Mouse (Mus musculus) hindbrain, embryonic 15.5 days (tissue): Measurements from ENCODE around the gene 4921524J17Rik. TPM values are rescaled to one million over a fixed set of nuclear protein-coding genes. Genes with fewer than 3 reads are reported as not detected.

Experiments
- ATAC-seq: fragments of 200-750 bp; cut with Nextera tagmentation; 2 replicates; pipeline ENCODE4 v1.8.0; 2017; ENCODE audit warnings: low read depth, moderate number of reproducible peaks, moderate TSS enrichment; ENCODE audit not compliant: low FRiP score
- H3K27ac ChIP-seq: fragments of 300-500 bp; sonication (generic); replicated peaks from 2 replicates; pipeline ENCODE4 v1.5.1; 2015; ENCODE audit warnings: mild to moderate bottlenecking, inconsistent platforms
- H3K27me3 ChIP-seq: fragments of 300-500 bp; sonication (generic); 2 replicates; pipeline ENCODE4 v1.6.1; 2015; ENCODE audit warnings: control low read depth, inconsistent platforms
- H3K36me3 ChIP-seq: fragments of 300-500 bp; sonication (generic); 2 replicates; pipeline ENCODE4 v1.6.1; 2015; ENCODE audit warnings: control low read depth, inconsistent platforms
- H3K4me1 ChIP-seq: fragments of 300-500 bp; sonication (generic); replicated peaks from 2 replicates; pipeline ENCODE4 v1.6.1; 2015; ENCODE audit warnings: control low read depth, inconsistent platforms
- H3K4me2 ChIP-seq: fragments of 300-500 bp; sonication (generic); 2 replicates; pipeline ENCODE4 v1.6.1; 2015; ENCODE audit warnings: moderate library complexity, mild to moderate bottlenecking, inconsistent platforms
- H3K4me3 ChIP-seq: fragments of 300-500 bp; sonication (generic); 2 replicates; pipeline ENCODE4 v1.5.1; 2015; ENCODE audit warnings: mild to moderate bottlenecking, inconsistent platforms
- H3K9ac ChIP-seq: fragments of 300-500 bp; sonication (generic); 2 replicates; pipeline ENCODE4 v1.6.1; 2015; ENCODE audit warnings: inconsistent platforms
- H3K9me3 ChIP-seq: fragments of 300-500 bp; sonication (generic); 2 replicates; pipeline ENCODE4 v1.6.1; 2016; ENCODE audit warnings: control low read depth, inconsistent platforms
- WGBS: fragments of 180-500 bp; shearing (Covaris S2); methylation state at CpG from one replicate; pipeline ENCODE4 v1.1.7; 2015; 5-methylcytosine and 5-hydroxymethylcytosine counted together
- polyA plus RNA-seq: library from polyadenylated mRNA; unstranded; fragments of >200 nt; fragmentation: Nextera tagmentation; extraction: Ambion mirVana; gene quantifications from 2 replicates; pipeline ENCODE4 v1.2.1, GENCODE M21; 2015

4921524J17Rik gene
- polyA plus RNA-seq, 1 experiment from 2014 or later: 38.1 TPM

DNA sequence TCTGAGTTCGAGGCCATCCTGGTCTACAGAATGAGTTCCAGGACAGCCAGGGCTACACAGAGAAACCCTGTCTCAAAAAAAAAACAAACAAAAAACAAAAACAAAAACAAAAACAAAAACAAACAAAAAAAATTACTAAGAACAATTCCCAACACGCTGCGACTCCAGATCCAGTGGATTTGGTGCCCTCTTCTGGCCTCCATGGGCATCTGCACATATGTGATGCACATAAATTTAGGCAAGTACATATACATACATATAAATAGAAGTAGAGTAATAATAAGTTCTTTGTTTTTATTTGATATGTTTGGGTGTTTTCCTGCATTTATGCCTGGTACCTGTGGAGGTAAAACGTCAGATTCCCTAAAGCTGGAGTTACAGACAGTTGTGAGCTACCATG is 34.1 kb downstream of the 4921524J17Rik start:
- Histone ChIP-seq H3K27ac (no peak overlapping the region), H3K27me3 (no peaks in the 10 kb centered on the region), H3K4me3 (no peak overlapping the region), H3K4me1 (no peaks in the 10 kb centered on the region), H3K4me2 (no peak overlapping the region), H3K9ac (no peak overlapping the region), H3K9me3 (no peaks in the 10 kb centered on the region), H3K36me3 (no peaks in the 10 kb centered on the region)
- ATAC-seq: no peak
- 93% methylated on average over 4 of the region's 4 CpGs for WGBS

DNA sequence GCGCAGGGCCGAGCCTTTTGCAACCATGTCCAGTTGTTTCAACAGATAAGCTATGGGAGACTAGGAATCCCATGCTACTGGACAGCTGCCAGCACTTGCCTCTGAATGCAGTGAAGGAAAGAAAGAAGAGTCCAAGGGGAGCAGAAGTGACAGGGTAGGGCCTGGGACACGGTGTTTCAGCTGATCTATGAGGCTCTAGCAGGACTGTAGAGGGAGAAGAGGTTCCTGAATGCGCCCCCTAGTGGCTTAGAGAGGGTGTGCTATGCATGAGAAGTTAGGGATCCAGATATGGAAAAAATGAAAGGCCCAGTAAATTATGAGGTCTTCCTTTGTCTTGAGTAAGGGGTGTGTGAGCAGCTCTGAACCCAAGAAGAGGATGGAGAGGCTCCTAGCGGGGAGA is 35.1 kb downstream of the 4921524J17Rik start:
- no peak for ATAC-seq
- H3K4me3 ChIP-seq: no peak overlapping the region
- 49% methylated on average over 5 of the region's 5 CpGs for WGBS

DNA sequence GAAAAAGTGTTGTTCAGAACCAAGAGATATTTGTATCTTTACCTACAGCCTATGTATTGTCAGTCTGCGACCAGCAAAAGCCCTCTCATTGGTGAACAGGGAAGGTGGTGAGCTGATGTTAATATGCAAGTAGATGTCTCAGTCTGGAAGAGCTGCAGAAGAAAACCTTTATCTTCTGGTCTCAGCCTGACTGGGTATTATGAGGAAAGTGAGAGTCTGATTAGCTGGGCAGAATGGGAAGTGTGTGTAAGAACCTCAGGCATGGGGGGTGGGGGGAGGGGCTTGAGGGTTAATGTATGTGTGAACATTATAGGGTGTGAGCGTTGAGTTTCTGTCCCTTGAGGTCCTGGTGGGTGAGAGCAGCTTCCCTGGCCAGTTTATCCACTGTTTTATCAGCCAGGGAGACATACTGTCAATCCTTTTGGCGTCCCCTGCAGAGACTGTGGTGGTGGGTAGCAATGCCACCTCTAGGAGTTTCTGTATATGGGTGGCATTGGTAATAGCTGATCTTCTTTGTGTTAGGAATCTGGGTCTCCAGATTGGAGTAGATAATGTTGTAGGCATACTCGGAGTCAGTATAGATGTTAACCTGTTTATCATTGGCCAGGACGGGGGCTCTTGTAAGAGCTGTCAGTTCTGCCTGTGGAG is 36.1 kb downstream of the 4921524J17Rik start:
- H3K27me3 ChIP-seq: no peaks in the 10 kb centered on the region
- no peak for ATAC-seq
- no peak overlapping the region for H3K4me2 ChIP-seq
- no peak overlapping the region for H3K27ac ChIP-seq
- 88% methylated on average over 5 of the region's 5 CpGs for WGBS
- no peaks in the 10 kb centered on the region for H3K4me1 ChIP-seq
- H3K36me3 ChIP-seq: no peaks in the 10 kb centered on the region
- no peaks in the 10 kb centered on the region for H3K9me3 ChIP-seq
- H3K9ac ChIP-seq: no peak overlapping the region
- no peak overlapping the region for H3K4me3 ChIP-seq

More for the DNA sequence above, 35.1 kb downstream of the 4921524J17Rik start:
- no peaks in the 10 kb centered on the region for H3K9me3 ChIP-seq
- no peak overlapping the region for H3K27ac ChIP-seq
- no peaks in the 10 kb centered on the region for H3K36me3 ChIP-seq
- H3K9ac ChIP-seq: no peak overlapping the region
- no peaks in the 10 kb centered on the region for H3K27me3 ChIP-seq
- no peaks in the 10 kb centered on the region for H3K4me1 ChIP-seq
- no peak overlapping the region for H3K4me2 ChIP-seq

DNA sequence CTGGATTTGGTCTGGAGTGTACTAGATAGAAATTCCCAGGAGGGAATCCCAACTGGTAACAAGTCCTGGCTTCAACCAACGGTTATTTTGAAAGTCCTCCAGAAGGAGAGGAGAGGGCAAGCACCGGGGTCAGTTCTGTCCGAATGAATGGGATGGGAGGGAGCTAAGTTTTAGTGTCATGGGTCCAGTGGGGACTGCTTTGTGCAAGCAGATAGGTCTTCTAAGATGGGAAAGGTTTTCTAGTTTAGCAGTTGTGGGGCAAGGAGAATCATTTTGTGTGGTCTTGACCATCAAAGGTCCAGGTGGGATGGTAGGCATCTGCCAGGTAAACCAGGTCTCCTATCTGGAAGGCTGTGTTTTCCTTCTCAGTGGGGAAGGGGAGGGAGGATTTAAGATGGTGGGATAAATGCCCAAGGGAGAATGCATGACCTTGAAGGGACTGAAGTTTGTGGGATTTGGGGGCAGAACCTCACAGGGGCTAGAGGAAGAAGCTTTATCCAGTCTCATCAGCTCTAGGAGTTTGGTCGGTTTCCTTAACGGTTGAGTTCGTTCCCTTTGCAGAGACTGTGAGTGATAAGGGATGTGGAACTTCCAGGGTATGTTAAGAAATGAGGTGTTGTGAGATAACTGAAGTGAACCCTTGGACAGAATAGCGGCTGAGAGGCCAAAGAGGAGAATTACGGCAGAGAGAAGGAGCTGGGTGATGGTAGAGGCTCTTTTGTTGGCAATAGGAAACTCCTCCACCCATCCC is 36.8 kb downstream of the 4921524J17Rik start:
- no peak overlapping the region for H3K9ac ChIP-seq
- no peak overlapping the region for H3K4me2 ChIP-seq
- no peak overlapping the region for H3K27ac ChIP-seq
- no peaks in the 10 kb centered on the region for H3K4me1 ChIP-seq
- no peak for ATAC-seq
- H3K9me3 ChIP-seq: no peaks in the 10 kb centered on the region
- H3K27me3 ChIP-seq: no peaks in the 10 kb centered on the region
- no peak overlapping the region for H3K4me3 ChIP-seq
- WGBS: 91% methylated on average over 8 of the region's 8 CpGs
- no peaks in the 10 kb centered on the region for H3K36me3 ChIP-seq

DNA sequence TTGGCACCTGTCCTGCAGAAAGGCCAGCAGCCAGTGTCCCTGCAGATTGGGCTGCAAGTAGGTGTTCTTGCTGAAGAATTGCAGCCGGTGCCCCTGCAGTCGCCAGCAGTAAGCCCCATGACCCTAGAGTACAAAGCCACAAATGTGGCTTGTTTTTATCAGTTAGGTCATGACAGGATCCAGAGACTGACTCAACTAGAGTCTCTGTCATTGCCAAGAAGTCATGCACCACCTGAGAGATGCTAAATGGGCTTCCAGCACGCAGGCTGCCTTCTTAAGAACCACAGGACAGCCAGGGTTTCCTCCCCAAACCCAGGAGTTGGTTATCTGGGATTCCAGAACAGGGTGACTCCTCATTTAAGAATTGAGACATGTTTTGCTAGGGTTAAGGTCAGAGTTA is 37.6 kb downstream of the 4921524J17Rik start:
- Histone ChIP-seq H3K27me3 (no peaks in the 10 kb centered on the region), H3K9me3 (no peaks in the 10 kb centered on the region), H3K27ac (no peak overlapping the region), H3K4me1 (no peaks in the 10 kb centered on the region), H3K9ac (no peak overlapping the region), H3K36me3 (no peaks in the 10 kb centered on the region), H3K4me3 (no peak overlapping the region), H3K4me2 (no peak overlapping the region)
- ATAC-seq: no peak
- WGBS: 90% methylated on average over 3 of the region's 3 CpGs

DNA sequence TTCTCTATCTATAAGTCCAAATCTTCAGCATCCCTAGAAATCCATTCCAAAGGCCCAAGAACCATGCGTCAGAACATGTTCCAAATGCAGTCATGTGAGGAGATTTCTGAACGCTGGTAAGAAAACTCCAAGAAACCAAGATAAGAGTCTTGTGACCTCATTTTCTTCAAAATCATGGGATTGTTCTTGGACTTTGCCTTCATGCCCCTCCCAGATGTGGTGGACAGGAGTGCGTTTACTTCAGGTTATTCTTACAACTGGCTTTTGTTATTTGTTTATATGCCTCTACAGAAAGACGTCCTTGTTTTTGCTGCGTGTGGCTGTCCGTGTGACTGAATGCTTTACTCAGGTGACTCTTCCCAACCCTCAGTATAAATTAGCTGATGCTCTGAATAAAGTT is 39.4 kb downstream of the 4921524J17Rik start:
- no peak overlapping the region for H3K9ac ChIP-seq
- no peak overlapping the region for H3K4me2 ChIP-seq
- H3K9me3 ChIP-seq: no peaks in the 10 kb centered on the region
- no peak overlapping the region for H3K4me3 ChIP-seq
- H3K27ac ChIP-seq: no peak overlapping the region
- H3K4me1 ChIP-seq: no peaks in the 10 kb centered on the region
- H3K36me3 ChIP-seq: no peaks in the 10 kb centered on the region
- no peak for ATAC-seq
- H3K27me3 ChIP-seq: no peaks in the 10 kb centered on the region
- WGBS: 94% methylated on average over 6 of the region's 6 CpGs

DNA sequence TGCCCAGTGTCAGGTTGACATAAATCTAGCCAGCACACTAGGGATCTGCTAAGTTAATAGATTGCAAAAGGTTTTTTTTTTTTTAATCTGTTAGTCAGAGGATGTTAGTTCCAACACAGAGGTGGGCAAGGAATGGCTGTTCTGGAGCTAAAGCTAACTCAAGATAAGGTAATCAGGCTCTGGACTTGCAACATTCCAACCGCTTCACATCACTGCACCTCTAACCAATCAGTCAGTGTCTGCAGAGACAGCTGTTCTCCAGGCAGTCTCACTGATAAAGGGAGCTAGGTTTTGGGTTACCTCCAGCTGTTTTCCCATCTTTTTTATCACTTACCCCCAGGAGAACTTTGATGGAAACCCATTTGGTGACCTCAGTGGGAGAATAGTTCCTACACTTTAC is 41.2 kb downstream of the 4921524J17Rik start:
- H3K4me3 ChIP-seq: no peak overlapping the region
- 72% methylated on average over 1 of the region's 1 CpGs for WGBS
- no peak overlapping the region for H3K27ac ChIP-seq
- no peaks in the 10 kb centered on the region for H3K27me3 ChIP-seq
- H3K36me3 ChIP-seq: no peaks in the 10 kb centered on the region
- H3K9ac ChIP-seq: no peak overlapping the region
- no peak for ATAC-seq
- H3K9me3 ChIP-seq: no peaks in the 10 kb centered on the region
- H3K4me1 ChIP-seq: no peaks in the 10 kb centered on the region
- no peak overlapping the region for H3K4me2 ChIP-seq

DNA sequence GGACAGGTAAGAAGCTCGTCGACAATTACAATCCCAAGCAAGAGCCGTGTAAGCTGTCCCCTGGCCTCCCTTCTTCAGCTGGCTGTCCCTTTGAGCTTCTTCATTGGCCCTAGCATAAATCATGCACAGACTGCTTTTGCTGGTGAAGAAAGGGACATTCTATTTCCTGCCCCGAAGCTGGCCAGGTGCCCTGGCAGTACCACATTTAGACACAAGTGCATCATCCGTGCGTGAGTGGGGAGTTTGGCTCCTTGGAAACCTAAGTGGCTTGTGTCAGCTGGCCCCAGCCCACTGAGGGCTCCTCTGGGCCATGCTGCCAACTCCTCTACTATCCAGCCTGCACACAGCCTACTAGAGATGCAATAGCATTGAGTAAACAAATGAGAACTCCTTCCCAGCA is 46.4 kb downstream of the 4921524J17Rik start, which contains the start of gene Mylk3:
Gene Mylk3, minus strand, starts transcription at position 141 of the 400 bp plus-strand sequence.
- ATAC-seq: no peak

DNA sequence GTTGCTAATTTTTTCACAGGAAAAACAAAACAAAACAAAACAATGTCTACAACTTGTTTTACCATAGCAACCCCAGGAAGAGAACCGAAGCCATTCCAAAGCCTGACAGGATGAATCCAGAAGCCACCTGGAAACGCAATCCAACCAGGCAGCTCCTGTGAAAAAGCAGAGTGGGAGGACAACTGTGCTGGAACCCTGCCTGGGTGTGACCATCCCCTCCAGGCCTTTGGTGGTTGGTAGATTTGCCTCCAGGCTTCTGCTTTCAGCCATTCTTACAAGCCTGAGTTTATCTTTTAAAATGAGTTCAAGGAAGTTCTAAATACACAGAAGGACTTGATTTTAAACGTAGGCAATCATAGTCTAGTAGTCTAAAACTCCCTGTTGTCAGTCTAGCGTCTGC is 50.7 kb downstream of the 4921524J17Rik start:
- no peaks in the 10 kb centered on the region for H3K9me3 ChIP-seq
- no peak overlapping the region for H3K4me3 ChIP-seq
- H3K27ac ChIP-seq: no peak overlapping the region
- no peak for ATAC-seq
- 85% methylated on average over 4 of the region's 4 CpGs for WGBS
- no peaks in the 10 kb centered on the region for H3K27me3 ChIP-seq
- no peaks in the 10 kb centered on the region for H3K4me1 ChIP-seq
- no peaks in the 10 kb centered on the region for H3K36me3 ChIP-seq
- no peak overlapping the region for H3K9ac ChIP-seq
- H3K4me2 ChIP-seq: no peak overlapping the region

More for the DNA sequence above, 46.4 kb downstream of the 4921524J17Rik start, which contains the start of gene Mylk3:
- Histone ChIP-seq H3K4me1 (no peaks in the 10 kb centered on the region), H3K27ac (no peak within 1 kb of the TSS), H3K27me3 (no peaks in the 10 kb centered on the region), H3K9me3 (no peaks in the 10 kb centered on the region), H3K36me3 (no peaks in the 10 kb centered on the region), H3K9ac (no peak within 1 kb of the TSS), H3K4me2 (no peak within 1 kb of the TSS), H3K4me3 (no peak within 1 kb of the TSS)
- WGBS: 72% methylated on average over 6 of the region's 6 CpGs

DNA sequence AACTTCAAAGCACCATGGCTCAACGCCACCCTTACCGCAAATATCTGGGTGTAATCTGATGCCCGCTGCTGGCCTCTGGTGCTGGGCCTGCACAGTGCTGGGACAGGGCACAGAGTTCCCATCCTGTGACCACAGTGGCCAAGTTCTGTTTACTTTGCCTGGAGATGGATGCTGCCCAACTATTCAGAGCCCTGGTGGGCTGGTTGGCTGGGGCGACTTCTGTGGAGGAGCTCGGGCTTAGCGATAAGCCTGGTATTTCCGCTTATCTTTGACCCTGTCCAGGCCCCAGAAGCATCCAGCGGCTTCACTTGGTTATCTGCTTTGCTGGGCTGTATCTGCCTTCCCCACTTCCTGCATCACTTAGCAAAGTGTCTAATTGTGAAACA is 51.8 kb downstream of the 4921524J17Rik start:
- no peak overlapping the region for H3K4me3 ChIP-seq
- no peak overlapping the region for H3K4me2 ChIP-seq
- H3K27ac ChIP-seq: no peak overlapping the region
- no peaks in the 10 kb centered on the region for H3K4me1 ChIP-seq
- no peaks in the 10 kb centered on the region for H3K27me3 ChIP-seq
- ATAC-seq: no peak
- H3K9ac ChIP-seq: no peak overlapping the region
- WGBS: 80% methylated on average over 8 of the region's 8 CpGs
- H3K36me3 ChIP-seq: no peaks in the 10 kb centered on the region
- H3K9me3 ChIP-seq: no peaks in the 10 kb centered on the region

DNA sequence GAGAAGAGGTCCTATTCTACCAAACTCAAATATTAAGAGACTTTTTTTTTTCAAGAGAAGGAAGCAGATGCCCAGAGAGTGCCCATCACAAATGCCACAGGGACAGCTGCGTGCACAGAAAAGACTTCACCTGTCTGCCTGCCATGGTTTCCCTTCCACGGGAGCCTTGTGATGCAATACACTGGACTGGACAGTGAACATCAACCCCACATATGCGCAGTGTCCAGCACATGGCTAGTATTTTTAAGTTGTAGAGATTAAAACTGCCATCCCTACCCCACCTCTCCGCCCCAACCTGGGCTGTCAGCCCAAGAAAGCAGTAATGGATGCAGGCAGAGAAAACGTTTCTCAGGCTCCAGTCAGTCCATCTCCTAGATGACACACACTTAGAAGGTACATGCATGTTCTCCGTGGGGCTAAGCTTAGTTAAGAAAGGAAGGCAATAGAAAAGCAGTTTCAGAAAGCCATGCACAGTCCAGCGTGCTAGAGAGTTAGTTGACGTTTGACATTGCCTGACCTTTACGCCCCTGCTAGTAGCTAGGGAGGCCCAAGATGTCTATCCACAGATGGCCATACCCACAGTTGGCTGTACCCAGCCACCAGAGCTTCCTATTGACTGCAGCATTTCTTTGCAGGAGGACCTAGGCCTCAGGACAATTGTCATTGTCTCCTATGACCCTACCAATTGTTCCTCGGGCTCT is 52.4 kb downstream of the 4921524J17Rik start:
- H3K27ac ChIP-seq: no peak overlapping the region
- no peak overlapping the region for H3K9ac ChIP-seq
- no peaks in the 10 kb centered on the region for H3K4me1 ChIP-seq
- H3K4me2 ChIP-seq: no peak overlapping the region
- H3K36me3 ChIP-seq: no peaks in the 10 kb centered on the region
- 82% methylated on average over 10 of the region's 10 CpGs for WGBS
- H3K4me3 ChIP-seq: no peak overlapping the region
- H3K9me3 ChIP-seq: no peaks in the 10 kb centered on the region
- no peak for ATAC-seq
- H3K27me3 ChIP-seq: no peaks in the 10 kb centered on the region

DNA sequence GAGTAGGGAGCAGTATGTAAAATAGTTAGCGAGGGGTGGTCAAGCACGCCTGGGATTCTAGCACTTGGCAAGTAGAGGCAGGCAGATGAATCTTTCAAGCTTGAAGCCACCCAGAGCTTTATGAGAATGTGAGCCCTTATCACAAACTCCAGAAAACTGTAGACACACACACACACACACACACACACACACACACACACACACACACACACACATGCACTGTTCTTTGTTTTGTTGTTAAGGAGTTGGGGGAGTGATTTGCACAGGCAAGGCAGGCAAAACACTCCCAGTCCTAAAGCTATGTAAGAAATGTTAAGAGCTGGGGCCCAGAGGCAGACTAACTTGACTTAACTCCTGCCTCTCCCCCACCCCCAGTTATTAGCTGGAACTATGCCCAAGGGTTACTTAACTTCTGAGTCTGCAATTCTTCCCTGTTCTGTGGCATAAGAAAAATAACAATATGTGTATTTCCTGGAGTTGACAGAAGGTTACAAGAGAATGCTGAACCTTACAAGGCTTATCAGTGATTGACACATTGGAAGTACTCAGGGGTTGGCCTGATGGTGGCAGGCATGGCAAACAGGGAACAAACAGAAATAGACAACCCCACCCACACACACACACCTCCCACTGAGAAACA is 53.4 kb downstream of the 4921524J17Rik start:
- no peak overlapping the region for H3K4me2 ChIP-seq
- WGBS: 50% methylated on average over 2 of the region's 2 CpGs
- no peaks in the 10 kb centered on the region for H3K27me3 ChIP-seq
- H3K4me1 ChIP-seq: no peaks in the 10 kb centered on the region
- no peak overlapping the region for H3K4me3 ChIP-seq
- H3K36me3 ChIP-seq: no peaks in the 10 kb centered on the region
- no peak for ATAC-seq
- no peak overlapping the region for H3K27ac ChIP-seq
- no peaks in the 10 kb centered on the region for H3K9me3 ChIP-seq
- no peak overlapping the region for H3K9ac ChIP-seq
